Mouse (Mus musculus): Measurements from ENCODE around the gene Pcp4.

GRCm38 (mm10) chr16:96425044-96425443, 42.4 kb upstream of the Pcp4 start:
- TF ChIP-seq EP300 (IDR thresholded peaks at IDR 0.05; ENCODE audit: low read length), result no peak
- no peak for TF ChIP-seq CTCF (conservative IDR thresholded peaks at IDR 0.05 in 1 of 2, IDR thresholded peaks at IDR 0.05 in 1 of 2; ENCODE audit: low read depth in 2 of 2, low read length in 2 of 2)
- no peak for TF ChIP-seq BHLHE40 (IDR thresholded peaks at IDR 0.05; ENCODE audit: low read depth, low read length)
- no peak for TF ChIP-seq USF1 (IDR thresholded peaks at IDR 0.05; ENCODE audit: low read depth, low read length)
- TF ChIP-seq MEF2A (IDR thresholded peaks at IDR 0.05; ENCODE audit: borderline replicate concordance, low read depth, low read length), result no peak
- TF ChIP-seq KAT2A (IDR thresholded peaks at IDR 0.05; ENCODE audit: insufficient replicate concordance, low read length), result no peak
- TF ChIP-seq POLR2A (IDR thresholded peaks at IDR 0.05; ENCODE audit: low read depth, low read length), result no peak
- TF ChIP-seq MAX (IDR thresholded peaks at IDR 0.05; ENCODE audit: low read length), result no peak
- no peak for TF ChIP-seq CHD2 (IDR thresholded peaks at IDR 0.05; ENCODE audit: low read length)
- no peak for TF ChIP-seq ELF1 (IDR thresholded peaks at IDR 0.05; ENCODE audit: low read depth, low read length)
- TF ChIP-seq ZNF384 (IDR thresholded peaks at IDR 0.05; ENCODE audit: low read depth, low read length), result no peak
- TF ChIP-seq GABPA (IDR thresholded peaks at IDR 0.05; ENCODE audit: insufficient replicate concordance, low read depth, low read length), result no peak
- TF ChIP-seq MXI1 (IDR thresholded peaks at IDR 0.05; ENCODE audit: low read depth, low read length), result no peak
- no peak for TF ChIP-seq USF2 (conservative IDR thresholded peaks at IDR 0.05; ENCODE audit: low read depth, low read length)
